Mouse (Mus musculus): ENCODE data around the gene Ephx3. TPM values are rescaled to one million over a fixed set of nuclear protein-coding genes. Genes with fewer than 3 reads are reported as not detected.

Ephx3 gene
- polyA plus RNA-seq (2015; fragmentation: Nextera tagmentation; extraction: Ambion mirVana): 0.10 and 0.97 TPM in 2 replicates

GRCm38 (mm10) chr17:32188863-32189636 is at the start of gene Ephx3:
Gene Ephx3 (minus strand): TSS chr17:32189549.

GRCm38 (mm10) chr17:32166687-32167086 is 22.7 kb downstream of the Ephx3 start, which contains the start of gene Notch3:
Gene Notch3 (minus strand): TSS chr17:32166852.

Other genes with a start within 250 kb of the Ephx3 start
- 23.7 and 24.3 TPM in 2 replicates for gene Rrp1b, start 153.4 kb downstream of the Ephx3 start, polyA plus RNA-seq (2015; fragmentation: Nextera tagmentation; extraction: Ambion mirVana)
- gene Hsf2bp, start 153.2 kb downstream of the Ephx3 start, polyA plus RNA-seq (2015; fragmentation: Nextera tagmentation; extraction: Ambion mirVana): 7.1 and 10.6 TPM in 2 replicates
- gene Notch3, start 22.7 kb downstream of the Ephx3 start, polyA plus RNA-seq (2015; fragmentation: Nextera tagmentation; extraction: Ambion mirVana): 7.7 and 7.9 TPM in 2 replicates
- gene Brd4, start 95.2 kb upstream of the Ephx3 start, polyA plus RNA-seq (2015; fragmentation: Nextera tagmentation; extraction: Ambion mirVana): 37.3 and 37.6 TPM in 2 replicates
- 30.3 and 32.9 TPM in 2 replicates for gene Akap8, start 131.7 kb upstream of the Ephx3 start, polyA plus RNA-seq (2015; fragmentation: Nextera tagmentation; extraction: Ambion mirVana)
- 39.4 and 46.3 TPM in 2 replicates for gene Akap8l, start 161.1 kb upstream of the Ephx3 start, polyA plus RNA-seq (2015; fragmentation: Nextera tagmentation; extraction: Ambion mirVana)
- 6.5 and 7.0 TPM in 2 replicates for gene Wiz, start 199.9 kb upstream of the Ephx3 start, polyA plus RNA-seq (2015; fragmentation: Nextera tagmentation; extraction: Ambion mirVana)
- gene Rasal3, start 214.0 kb upstream of the Ephx3 start, polyA plus RNA-seq (2015; fragmentation: Nextera tagmentation; extraction: Ambion mirVana): 0.69 and 1.5 TPM in 2 replicates
- 0.09 TPM in 1 of 2 replicates, not detected in the other for gene Pglyrp2, start 234.6 kb upstream of the Ephx3 start, polyA plus RNA-seq (2015; fragmentation: Nextera tagmentation; extraction: Ambion mirVana)

All from skeletal muscle tissue, postnatal 0 days (tissue).